Mouse (Mus musculus): ENCODE data around the gene Dnajb1. TPM values are rescaled to one million over a fixed set of nuclear protein-coding genes. Genes with fewer than 3 reads are reported as not detected.

Dnajb1 gene
- polyA plus RNA-seq, 1 experiment from 2014 or later: 51.5 TPM

- no peaks in the 10 kb centered on the region for H3K27me3 ChIP-seq (ENCODE audit: control insufficient read depth, insufficient read depth, low read length)
- H3K9me3 ChIP-seq (replicated peaks; ENCODE audit: control insufficient read depth, low read length): no peaks in the 10 kb centered on the region
- H3K4me2 ChIP-seq: peak overlapping the region; percentile 58
- peaks cover 5% of the 10 kb centered on the region; the same call in 1 of the 2 replicates for H3K36me3 ChIP-seq (ENCODE audit: control insufficient read depth, insufficient read depth, low read length)
- peaks cover 32% of the 10 kb centered on the region for H3K4me1 ChIP-seq (ENCODE audit: control insufficient read depth, insufficient read depth, low read length)
- 14% methylated on average over 22 of the region's 22 CpGs for whole genome bisulfite sequencing (ENCODE audit: insufficient replicate concordance)
- no peak for ATAC-seq (replicated peaks; ENCODE audit: insufficient number of reproducible peaks, low FRiP score, low TSS enrichment)
- H3K9ac ChIP-seq (ENCODE audit: low read depth, low read length): peak overlapping the region; percentile 65
- peak overlapping the region; percentile 54; the same call in 1 of the 2 replicates for H3K27ac ChIP-seq (ENCODE audit: low read depth, low read length)
- peak overlapping the region; percentile 18 for H3K4me3 ChIP-seq (ENCODE audit: low read depth, low read length)
Observed at GRCm38 (mm10) chr8:83660995-83661680, 53.1 kb downstream of the Dnajb1 start.

Other genes starting within 250 kb of the Dnajb1 start
- 0.07 and 0.20 TPM in 2 replicates for gene Clgn, start 218.3 kb upstream of the Dnajb1 start, polyA plus RNA-seq (2014; fragmentation: Nextera tagmentation; extraction: Ambion mirVana)
- gene Scoc, start 149.8 kb upstream of the Dnajb1 start, polyA plus RNA-seq (2014; fragmentation: Nextera tagmentation; extraction: Ambion mirVana): 92.8 and 95.5 TPM in 2 replicates
- gene Olfr370, start 72.4 kb upstream of the Dnajb1 start, polyA plus RNA-seq (2014; fragmentation: Nextera tagmentation; extraction: Ambion mirVana): 0.08 TPM in 1 of 2 replicates, not detected in the other
- gene Ndufb7, start 41.5 kb upstream of the Dnajb1 start, polyA plus RNA-seq (2014; fragmentation: Nextera tagmentation; extraction: Ambion mirVana): 546 and 556 TPM in 2 replicates
- gene Tecr, start 222 bp upstream of the Dnajb1 start, polyA plus RNA-seq (2014; fragmentation: Nextera tagmentation; extraction: Ambion mirVana): 531 and 534 TPM in 2 replicates
- gene Gipc1, start 44.5 kb downstream of the Dnajb1 start, polyA plus RNA-seq (2014; fragmentation: Nextera tagmentation; extraction: Ambion mirVana): 171 and 180 TPM in 2 replicates
- 0.13 and 0.63 TPM in 2 replicates for gene Ptger1, start 58.5 kb downstream of the Dnajb1 start, polyA plus RNA-seq (2014; fragmentation: Nextera tagmentation; extraction: Ambion mirVana)
- 17.0 and 21.2 TPM in 2 replicates for gene Pkn1, start 91.0 kb downstream of the Dnajb1 start, polyA plus RNA-seq (2014; fragmentation: Nextera tagmentation; extraction: Ambion mirVana)
- 143 and 150 TPM in 2 replicates for gene Ddx39, start 107.0 kb downstream of the Dnajb1 start, polyA plus RNA-seq (2014; fragmentation: Nextera tagmentation; extraction: Ambion mirVana)
- 17.6 and 18.8 TPM in 2 replicates for gene Adgre5, start 133.1 kb downstream of the Dnajb1 start, polyA plus RNA-seq (2014; fragmentation: Nextera tagmentation; extraction: Ambion mirVana)

Data from heart, embryonic 11.5 days (tissue).